Mouse (Mus musculus) heart, adult 9 months (tissue): ENCODE measurements around the gene Atp1a2.
A peak's percentile ranks its signal among the peaks of the same experiment; 100 is the strongest.
"Not testable (repeated sequence)": the region's sequence is repeated elsewhere in the genome, so short reads cannot be mapped to it uniquely, and the experiment has no call there.

Experiments used
- DNase-seq, 2 experiments: peaks; one replicate each; pipeline ENCODE4 v3.0.0; 2022; ENCODE audit warnings: low spot score in 2 of 2

The Atp1a2 gene

GRCm38 (mm10) chr1:172273386-172273785 is 24.5 kb downstream of the Atp1a2 start:
- peak; percentile 71 for DNase-seq

- DNase-seq: no peak
Measured at GRCm38 (mm10) chr1:172271765-172272164, 26.1 kb downstream of the Atp1a2 start.

- DNase-seq: no peak
Measured at GRCm38 (mm10) chr1:172271208-172271607, 26.7 kb downstream of the Atp1a2 start.

- no peak for DNase-seq
Measured at GRCm38 (mm10) chr1:172261477-172262078, 36.3 kb downstream of the Atp1a2 start, which contains the start of gene Igsf8. Gene Igsf8 (plus strand): TSS chr1:172261641.

DNA sequence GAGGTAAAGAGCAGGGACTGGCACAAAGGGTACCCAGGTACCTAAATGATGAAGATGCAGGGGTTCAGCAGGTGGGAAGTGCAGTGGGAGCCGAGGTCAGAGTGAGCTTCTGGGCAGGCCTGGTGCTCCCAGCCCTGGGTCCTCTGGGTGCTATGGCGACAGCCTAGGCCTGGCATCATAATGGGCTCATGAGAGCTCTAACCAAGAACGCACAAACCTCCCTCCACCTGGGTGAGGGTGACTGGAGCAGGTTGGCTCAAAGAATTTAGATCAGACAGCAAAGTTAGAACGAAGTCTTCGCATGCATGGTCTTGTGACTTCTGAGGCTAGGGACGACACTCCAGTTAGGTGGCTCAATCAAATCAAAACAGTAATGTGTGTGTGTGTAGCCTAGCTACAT is 39.5 kb downstream of the Atp1a2 start, which contains the start of gene Atp1a4:
Gene Atp1a4 (minus strand): TSS at position 101 of the 400 bp plus-strand sequence.
- DNase-seq: no peak

- no peak for DNase-seq
Measured at GRCm38 (mm10) chr1:172247679-172248078, 50.2 kb downstream of the Atp1a2 start.

DNA sequence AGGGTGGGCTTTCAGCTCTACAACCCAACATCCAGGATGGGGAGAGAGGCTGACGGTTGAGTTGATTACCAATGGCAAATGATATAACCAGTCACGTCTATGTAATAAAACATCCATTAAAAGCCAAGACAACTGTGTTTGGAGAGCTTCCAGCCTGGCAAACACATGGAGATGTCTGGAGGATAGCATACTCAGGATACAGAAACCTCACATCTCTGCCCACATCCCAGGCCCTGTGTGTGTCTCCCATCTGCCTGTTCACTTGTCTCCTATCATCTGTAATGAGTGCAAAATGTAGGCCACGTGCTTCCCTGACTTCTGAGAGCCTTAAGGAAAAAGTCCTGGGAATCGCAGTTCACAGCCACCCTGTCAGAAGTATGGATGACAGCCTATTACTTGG is 50.6 kb downstream of the Atp1a2 start:
- no peak for DNase-seq

GRCm38 (mm10) chr1:172244645-172245044 is 53.2 kb downstream of the Atp1a2 start:
- DNase-seq: not testable (repeated sequence)

DNA sequence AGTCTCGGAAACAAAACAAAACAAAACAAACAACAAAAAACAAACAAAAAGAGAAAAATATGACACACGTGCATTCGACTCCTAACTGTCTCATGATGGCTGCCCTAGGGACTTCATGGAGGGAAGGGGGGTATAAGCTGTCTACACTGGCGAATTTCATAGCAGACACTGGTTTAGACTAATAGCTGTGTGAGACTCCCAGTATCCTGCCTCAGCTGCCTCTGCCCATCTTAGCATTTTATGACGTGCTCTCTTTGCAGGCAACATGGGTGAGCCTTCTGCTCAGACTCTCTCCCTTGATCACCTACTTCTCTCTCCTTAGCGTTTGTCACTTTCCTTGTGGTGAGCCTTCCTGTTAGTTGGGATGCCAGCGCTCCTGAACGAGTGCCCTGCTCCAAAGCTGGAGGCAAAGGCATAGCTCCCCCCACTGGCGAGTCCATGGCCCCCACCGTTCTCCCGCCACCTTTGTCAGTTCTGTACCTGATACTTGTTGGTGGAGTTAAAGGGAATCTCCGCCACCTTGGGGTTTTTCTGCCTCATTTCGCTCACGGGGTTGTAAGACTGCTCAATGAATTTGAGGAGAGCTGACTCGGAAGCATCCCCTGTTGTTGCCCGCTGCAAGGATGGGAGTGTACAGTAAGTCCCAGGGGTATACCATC is 54.2 kb downstream of the Atp1a2 start:
- no peak for DNase-seq

- peak; percentile 53 to 60 for DNase-seq
Measured at GRCm38 (mm10) chr1:172242401-172242800, 55.5 kb downstream of the Atp1a2 start.

DNA sequence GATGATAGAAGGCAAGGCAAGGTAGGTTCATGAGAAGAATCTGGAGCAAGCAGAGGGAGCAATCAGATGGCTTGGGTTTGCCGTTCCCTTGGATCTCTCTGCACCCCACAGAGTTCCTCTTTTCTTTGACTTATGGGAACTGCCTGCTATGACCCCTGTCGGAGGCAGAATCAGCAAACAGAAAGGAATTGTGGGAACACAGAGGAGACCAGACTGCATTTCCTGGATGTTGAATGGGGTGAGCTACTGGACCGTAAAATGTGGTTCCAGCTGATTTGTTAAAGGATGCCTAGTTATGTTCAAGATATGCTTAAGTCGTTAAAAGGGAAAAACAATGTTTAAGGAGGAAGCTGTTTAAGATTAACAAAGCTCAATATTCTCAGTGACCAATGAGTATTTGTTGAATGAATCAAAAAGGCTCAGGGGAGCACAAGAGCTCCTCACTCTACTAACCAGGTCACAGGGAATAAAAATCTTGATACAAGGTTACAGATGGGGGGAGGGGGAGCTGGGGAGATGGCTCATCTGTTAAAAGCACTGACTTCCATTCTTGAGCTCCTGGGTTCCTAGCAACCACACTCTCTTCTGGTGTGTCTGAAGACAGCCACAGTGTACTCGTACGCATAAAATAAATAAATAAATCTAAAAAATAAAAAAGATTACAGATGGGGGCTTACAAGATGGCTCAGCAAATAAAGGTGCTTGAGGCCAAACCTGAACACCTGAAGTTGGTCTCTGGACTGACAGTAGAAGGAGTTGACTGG is 56.7 kb downstream of the Atp1a2 start:
- peak in 1 of 2 experiments; percentile 21 for DNase-seq

DNA sequence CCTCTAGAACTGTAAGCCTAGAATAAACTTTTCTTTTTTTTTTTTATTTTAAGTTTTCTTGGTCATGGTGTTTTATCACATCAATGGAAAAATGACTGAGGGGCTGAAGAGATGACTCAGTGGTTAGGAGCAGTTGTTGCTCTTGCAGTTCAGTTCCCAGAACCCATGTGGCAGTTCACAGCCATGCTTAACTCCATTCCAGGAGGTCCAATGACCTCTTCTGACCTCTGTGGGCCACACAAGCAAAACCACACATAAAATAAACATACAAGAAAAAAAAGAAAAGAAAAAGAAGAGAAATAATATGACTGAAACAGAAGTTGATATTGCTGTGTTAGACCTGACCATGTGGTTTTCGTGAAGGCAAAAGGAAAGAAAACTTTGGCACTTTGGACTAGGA is 68.6 kb downstream of the Atp1a2 start:
- DNase-seq: no peak

- DNase-seq: no peak
Measured at GRCm38 (mm10) chr1:172228209-172228608, 69.7 kb downstream of the Atp1a2 start.
